Mouse (Mus musculus): ENCODE results near the gene Sap30bp. TPM values are rescaled to one million over a fixed set of nuclear protein-coding genes. Genes with fewer than 3 reads are reported as not detected.
A peak's percentile ranks its signal among the peaks of the same experiment; 100 is the strongest.

Gene Sap30bp
- polyA plus RNA-seq, 1 experiment from 2014 or later = 29.2 TPM

- H3K27ac ChIP-seq (ENCODE audit: low read length) = no peak overlapping the region
- H3K4me2 ChIP-seq (ENCODE audit: low read depth, low read length) = no peak overlapping the region
- H3K4me3 ChIP-seq (ENCODE audit: low read length) = no peak overlapping the region
- 69% methylated on average over 6 of the region's 6 CpGs for WGBS
- no peak for ATAC-seq
- H3K4me1 ChIP-seq (ENCODE audit: control insufficient read depth, insufficient read depth, low read length) = peaks cover 22% of the 10 kb centered on the region
- H3K36me3 ChIP-seq (ENCODE audit: control insufficient read depth, insufficient read depth, low read length) = no peaks in the 10 kb centered on the region
- peak overlapping the region; percentile 6; the same call in 1 of the 2 replicates for H3K9ac ChIP-seq (ENCODE audit: low read depth, low read length)
- no peaks in the 10 kb centered on the region for H3K27me3 ChIP-seq (replicated peaks; ENCODE audit: control insufficient read depth, insufficient read depth, low read length)
- no peaks in the 10 kb centered on the region for H3K9me3 ChIP-seq (ENCODE audit: control insufficient read depth, low read length)
Measured at GRCm38 (mm10) chr11:116001725-116002124, 68.6 kb downstream of the Sap30bp start.

- 0 out of 2 replicates have a peak, but pooled peaks cover 5% of the 10 kb centered on the region for H3K36me3 ChIP-seq (ENCODE audit: control insufficient read depth, insufficient read depth, low read length)
- H3K27me3 ChIP-seq (replicated peaks; ENCODE audit: control insufficient read depth, insufficient read depth, low read length) = no peaks in the 10 kb centered on the region
- no peaks in the 10 kb centered on the region for H3K9me3 ChIP-seq (ENCODE audit: control insufficient read depth, low read length)
- peaks cover 32% of the 10 kb centered on the region for H3K4me1 ChIP-seq (ENCODE audit: control insufficient read depth, insufficient read depth, low read length)
- ATAC-seq = no peak
- no peak overlapping the region for H3K4me2 ChIP-seq (ENCODE audit: low read depth, low read length)
- 85% methylated on average over 3 of the region's 3 CpGs for WGBS
- no peak overlapping the region for H3K4me3 ChIP-seq (ENCODE audit: low read length)
- H3K27ac ChIP-seq (ENCODE audit: low read length) = no peak overlapping the region
- H3K9ac ChIP-seq (ENCODE audit: low read depth, low read length) = no peak overlapping the region
Measured at GRCm38 (mm10) chr11:116002894-116003293, 69.8 kb downstream of the Sap30bp start.

GRCm38 (mm10) chr11:116004186-116004823 lies 71.2 kb downstream of the Sap30bp start:
- H3K4me3 ChIP-seq (ENCODE audit: low read length) = peak overlapping the region; percentile 44
- H3K4me2 ChIP-seq (ENCODE audit: low read depth, low read length) = peak overlapping the region; percentile 77
- H3K36me3 ChIP-seq (ENCODE audit: control insufficient read depth, insufficient read depth, low read length) = 0 out of 2 replicates have a peak, but pooled peaks cover 9% of the 10 kb centered on the region
- H3K27me3 ChIP-seq (replicated peaks; ENCODE audit: control insufficient read depth, insufficient read depth, low read length) = no peaks in the 10 kb centered on the region
- no peaks in the 10 kb centered on the region for H3K9me3 ChIP-seq (ENCODE audit: control insufficient read depth, low read length)
- H3K27ac ChIP-seq (ENCODE audit: low read length) = peak overlapping the region; percentile 96
- 26% methylated on average over 8 of the region's 8 CpGs for WGBS
- peaks cover 37% of the 10 kb centered on the region for H3K4me1 ChIP-seq (ENCODE audit: control insufficient read depth, insufficient read depth, low read length)
- ATAC-seq = no peak
- peak overlapping the region; percentile 67 for H3K9ac ChIP-seq (ENCODE audit: low read depth, low read length)

- peak; percentile 83 for ATAC-seq
- 3% methylated on average over 54 of the region's 54 CpGs for WGBS
- H3K4me2 ChIP-seq (ENCODE audit: low read depth, low read length) = peak overlapping the region; percentile 77
- no peaks in the 10 kb centered on the region for H3K27me3 ChIP-seq (replicated peaks; ENCODE audit: control insufficient read depth, insufficient read depth, low read length)
- peak overlapping the region; percentile 44 for H3K4me3 ChIP-seq (ENCODE audit: low read length)
- H3K4me1 ChIP-seq (ENCODE audit: control insufficient read depth, insufficient read depth, low read length) = peaks cover 37% of the 10 kb centered on the region
- H3K9me3 ChIP-seq (ENCODE audit: control insufficient read depth, low read length) = no peaks in the 10 kb centered on the region
- peak overlapping the region; percentile 96 for H3K27ac ChIP-seq (ENCODE audit: low read length)
- peaks cover 12% of the 10 kb centered on the region; the same call in 1 of the 2 replicates for H3K36me3 ChIP-seq (ENCODE audit: control insufficient read depth, insufficient read depth, low read length)
- peak overlapping the region; percentile 67 for H3K9ac ChIP-seq (ENCODE audit: low read depth, low read length)
Measured at GRCm38 (mm10) chr11:116004840-116005700, 72.0 kb downstream of the Sap30bp start.

- Histone ChIP-seq H3K9ac (ENCODE audit: low read depth, low read length) (peak overlapping the region; percentile 67), H3K27ac (ENCODE audit: low read length) (peak overlapping the region; percentile 96), H3K4me3 (ENCODE audit: low read length) (peak overlapping the region; percentile 44; the same call in 1 of the 2 replicates), H3K9me3 (ENCODE audit: control insufficient read depth, low read length) (no peaks in the 10 kb centered on the region), H3K4me1 (ENCODE audit: control insufficient read depth, insufficient read depth, low read length) (peaks cover 37% of the 10 kb centered on the region), H3K36me3 (ENCODE audit: control insufficient read depth, insufficient read depth, low read length) (peaks cover 12% of the 10 kb centered on the region; the same call in 1 of the 2 replicates), H3K4me2 (ENCODE audit: low read depth, low read length) (peak overlapping the region; percentile 77), H3K27me3 (replicated peaks; ENCODE audit: control insufficient read depth, insufficient read depth, low read length) (no peaks in the 10 kb centered on the region)
- peak; percentile 38 for ATAC-seq
- WGBS = 60% methylated on average over 9 of the region's 9 CpGs
Measured at GRCm38 (mm10) chr11:116005701-116006419, 72.8 kb downstream of the Sap30bp start.

- no peaks in the 10 kb centered on the region for H3K9me3 ChIP-seq (ENCODE audit: control insufficient read depth, low read length)
- H3K9ac ChIP-seq (ENCODE audit: low read depth, low read length) = peak overlapping the region; percentile 37; the same call in 1 of the 2 replicates
- H3K4me2 ChIP-seq (ENCODE audit: low read depth, low read length) = no peak overlapping the region
- no peaks in the 10 kb centered on the region for H3K27me3 ChIP-seq (replicated peaks; ENCODE audit: control insufficient read depth, insufficient read depth, low read length)
- peaks cover 42% of the 10 kb centered on the region for H3K4me1 ChIP-seq (ENCODE audit: control insufficient read depth, insufficient read depth, low read length)
- ATAC-seq = no peak
- peaks cover 12% of the 10 kb centered on the region; the same call in 1 of the 2 replicates for H3K36me3 ChIP-seq (ENCODE audit: control insufficient read depth, insufficient read depth, low read length)
- H3K27ac ChIP-seq (ENCODE audit: low read length) = peak overlapping the region; percentile 96
- H3K4me3 ChIP-seq (ENCODE audit: low read length) = no peak overlapping the region
- 86% methylated on average over 28 of the region's 28 CpGs for WGBS
Measured at GRCm38 (mm10) chr11:116007095-116007850, 74.2 kb downstream of the Sap30bp start.

GRCm38 (mm10) chr11:116008411-116008810 lies 75.3 kb downstream of the Sap30bp start:
- Histone ChIP-seq H3K4me1 (ENCODE audit: control insufficient read depth, insufficient read depth, low read length) (peaks cover 45% of the 10 kb centered on the region), H3K27ac (ENCODE audit: low read length) (no peak overlapping the region; the same call in 1 of the 2 replicates)
- no peak for ATAC-seq

GRCm38 (mm10) chr11:116008832-116009375 lies 75.8 kb downstream of the Sap30bp start:
- no peak overlapping the region for H3K4me3 ChIP-seq (ENCODE audit: low read length)
- H3K27ac ChIP-seq (ENCODE audit: low read length) = 0 out of 2 replicates have a peak overlapping the region, but pooled peaks have one; percentile 1
- H3K36me3 ChIP-seq (ENCODE audit: control insufficient read depth, insufficient read depth, low read length) = peaks cover 12% of the 10 kb centered on the region; the same call in 1 of the 2 replicates
- H3K4me2 ChIP-seq (ENCODE audit: low read depth, low read length) = no peak overlapping the region
- H3K9ac ChIP-seq (ENCODE audit: low read depth, low read length) = no peak overlapping the region
- no peaks in the 10 kb centered on the region for H3K27me3 ChIP-seq (replicated peaks; ENCODE audit: control insufficient read depth, insufficient read depth, low read length)
- ATAC-seq = no peak
- 85% methylated on average over 13 of the region's 13 CpGs for WGBS
- H3K4me1 ChIP-seq (ENCODE audit: control insufficient read depth, insufficient read depth, low read length) = peaks cover 45% of the 10 kb centered on the region
- H3K9me3 ChIP-seq (ENCODE audit: control insufficient read depth, low read length) = no peaks in the 10 kb centered on the region

More at GRCm38 (mm10) chr11:116008411-116008810, 75.3 kb downstream of the Sap30bp start:
- Histone ChIP-seq H3K9me3 (ENCODE audit: control insufficient read depth, low read length) (no peaks in the 10 kb centered on the region), H3K4me3 (ENCODE audit: low read length) (no peak overlapping the region), H3K36me3 (ENCODE audit: control insufficient read depth, insufficient read depth, low read length) (peaks cover 12% of the 10 kb centered on the region; the same call in 1 of the 2 replicates), H3K9ac (ENCODE audit: low read depth, low read length) (no peak overlapping the region), H3K27me3 (replicated peaks; ENCODE audit: control insufficient read depth, insufficient read depth, low read length) (no peaks in the 10 kb centered on the region), H3K4me2 (ENCODE audit: low read depth, low read length) (no peak overlapping the region)
- WGBS = 85% methylated on average over 11 of the region's 11 CpGs

Measured in intestine, embryonic 16.5 days (tissue).